Mouse (Mus musculus) limb, embryonic 15.5 days (tissue): ENCODE data around the gene Fa2h. TPM values are rescaled to one million over a fixed set of nuclear protein-coding genes. Genes with fewer than 3 reads are reported as not detected.

Source experiments
- ATAC-seq: fragments of 200-750 bp; cut with Nextera tagmentation; 2 replicates; pipeline ENCODE4 v1.8.0; 2017; ENCODE audit warnings: low read depth, moderate TSS enrichment; ENCODE audit not compliant: insufficient number of reproducible peaks, low FRiP score, low TSS enrichment
- H3K27ac ChIP-seq: fragments of 300-500 bp; sonication (generic); 2 replicates; pipeline ENCODE4 v1.5.1; 2015; ENCODE audit warnings: moderate library complexity, mild to moderate bottlenecking, inconsistent platforms
- H3K27me3 ChIP-seq: fragments of 300-500 bp; sonication (generic); 2 replicates; pipeline ENCODE4 v1.6.1; 2015; ENCODE audit warnings: inconsistent platforms
- H3K36me3 ChIP-seq: fragments of 300-500 bp; sonication (generic); 2 replicates; pipeline ENCODE4 v1.6.1; 2015; ENCODE audit warnings: inconsistent platforms
- H3K4me1 ChIP-seq: fragments of 300-500 bp; sonication (generic); 2 replicates; pipeline ENCODE4 v1.6.1; 2015; ENCODE audit warnings: inconsistent platforms
- H3K4me2 ChIP-seq: fragments of 300-500 bp; sonication (generic); 2 replicates; pipeline ENCODE4 v1.6.1; 2015; ENCODE audit warnings: mild to moderate bottlenecking, inconsistent platforms
- H3K4me3 ChIP-seq: fragments of 300-500 bp; sonication (generic); 2 replicates; pipeline ENCODE4 v1.5.1; 2015; ENCODE audit warnings: mild to moderate bottlenecking, inconsistent platforms
- H3K9ac ChIP-seq: fragments of 300-500 bp; sonication (generic); 2 replicates; pipeline ENCODE4 v1.6.1; 2015; ENCODE audit warnings: inconsistent platforms
- H3K9me3 ChIP-seq: fragments of 300-500 bp; sonication (generic); 2 replicates; pipeline ENCODE4 v1.6.1; 2016; ENCODE audit warnings: inconsistent platforms
- WGBS: fragments of 180-500 bp; shearing (Covaris S2); methylation state at CpG from one replicate; pipeline ENCODE4 v1.1.7; 2015; 5-methylcytosine and 5-hydroxymethylcytosine counted together
- polyA plus RNA-seq: library from polyadenylated mRNA; unstranded; fragments of >200 nt; fragmentation: Nextera tagmentation; extraction: Ambion mirVana; gene quantifications from 2 replicates; pipeline ENCODE4 v1.2.1, GENCODE M21; 2015

The Fa2h gene
- polyA plus RNA-seq = 0.12 TPM in 2 replicates

DNA sequence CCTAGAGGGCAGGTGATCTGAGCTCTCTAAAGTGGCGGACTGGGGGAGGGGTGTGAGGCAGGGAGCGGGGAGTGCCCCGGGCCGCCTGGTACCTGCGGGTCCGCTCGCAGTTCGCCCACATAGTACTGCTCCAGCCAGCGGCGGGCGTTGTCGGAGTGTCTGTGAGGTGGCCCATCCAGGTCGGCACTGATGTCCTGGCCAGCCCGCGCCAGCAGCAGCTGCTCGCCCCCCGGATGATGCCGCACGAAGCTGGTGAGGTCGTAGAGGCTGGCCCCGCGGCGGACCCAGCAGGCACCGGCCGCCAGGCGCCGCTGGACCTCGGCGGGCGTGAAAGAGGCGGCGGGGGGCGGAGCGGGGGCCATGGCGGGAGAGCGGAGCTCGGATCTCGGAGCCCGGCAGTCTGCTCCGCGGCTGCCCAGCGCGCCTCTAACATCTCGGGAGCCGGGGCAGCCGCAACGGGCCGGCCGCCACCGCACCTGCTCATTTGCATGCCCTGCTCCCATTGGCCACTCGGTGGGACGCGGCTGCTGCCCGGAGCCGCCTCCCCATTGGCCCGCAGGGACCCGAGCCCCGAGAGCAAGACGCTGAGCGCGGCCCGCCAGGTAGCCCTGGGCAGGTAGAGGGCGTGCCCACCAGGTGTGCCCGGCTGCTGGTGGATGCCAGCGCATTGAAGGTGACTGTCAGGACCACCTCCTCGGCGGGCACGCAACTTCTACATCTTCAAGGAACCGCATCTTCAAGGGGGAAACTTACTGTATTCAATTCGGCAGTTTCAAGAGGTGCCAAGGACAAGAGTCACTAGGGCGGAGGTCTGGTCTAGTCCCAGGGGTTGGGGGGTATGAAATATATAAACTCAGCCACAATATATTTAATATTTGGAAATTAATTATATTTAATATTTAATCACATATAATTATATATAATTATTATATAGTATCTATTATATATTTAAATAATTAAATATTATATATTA, at the start of gene Fa2h:
TSS of gene Fa2h (minus strand) at position 434 of the 973 bp plus-strand sequence.
- WGBS = 1% methylated on average over 71 of the region's 71 CpGs
- no peak within 1 kb of the TSS for H3K9ac ChIP-seq
- H3K27ac ChIP-seq = no peak within 1 kb of the TSS
- H3K9me3 ChIP-seq = no peaks in the 10 kb centered on the region
- H3K4me2 ChIP-seq = peak within 1 kb of the TSS; percentile 86
- no peaks in the 10 kb centered on the region for H3K36me3 ChIP-seq
- H3K27me3 ChIP-seq = peaks cover 60% of the 10 kb centered on the region
- peak within 1 kb of the TSS; percentile 45 for H3K4me3 ChIP-seq
- peaks cover 9% of the 10 kb centered on the region for H3K4me1 ChIP-seq
- ATAC-seq = peak; percentile 81

DNA sequence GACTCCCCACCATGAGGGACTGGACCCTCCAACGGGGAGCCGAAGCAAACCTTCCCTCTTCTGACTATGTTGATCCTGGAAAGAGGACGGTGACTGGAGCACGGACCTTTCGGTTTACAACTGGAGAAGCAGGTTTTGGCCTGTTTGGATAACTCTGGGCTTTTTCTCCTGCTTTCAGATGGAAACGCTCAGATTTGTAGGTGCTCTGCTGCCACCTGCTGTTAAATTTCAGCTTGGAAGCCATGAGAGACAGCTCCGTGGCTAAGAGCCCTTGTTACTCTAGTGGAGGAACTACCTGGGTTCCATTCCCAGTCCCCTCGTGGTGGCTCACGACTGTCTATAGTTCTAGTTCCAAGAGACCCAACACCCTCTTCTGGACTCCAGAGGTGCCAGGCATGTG, 45.6 kb upstream of the Fa2h start:
- no peak for ATAC-seq
- no peaks in the 10 kb centered on the region for H3K9me3 ChIP-seq
- WGBS = 11% methylated on average over 9 of the region's 9 CpGs
- H3K4me3 ChIP-seq = no peak overlapping the region
- H3K36me3 ChIP-seq = no peaks in the 10 kb centered on the region
- H3K4me1 ChIP-seq = no peaks in the 10 kb centered on the region
- H3K27me3 ChIP-seq = no peaks in the 10 kb centered on the region
- no peak overlapping the region for H3K4me2 ChIP-seq
- H3K27ac ChIP-seq = no peak overlapping the region
- no peak overlapping the region for H3K9ac ChIP-seq

DNA sequence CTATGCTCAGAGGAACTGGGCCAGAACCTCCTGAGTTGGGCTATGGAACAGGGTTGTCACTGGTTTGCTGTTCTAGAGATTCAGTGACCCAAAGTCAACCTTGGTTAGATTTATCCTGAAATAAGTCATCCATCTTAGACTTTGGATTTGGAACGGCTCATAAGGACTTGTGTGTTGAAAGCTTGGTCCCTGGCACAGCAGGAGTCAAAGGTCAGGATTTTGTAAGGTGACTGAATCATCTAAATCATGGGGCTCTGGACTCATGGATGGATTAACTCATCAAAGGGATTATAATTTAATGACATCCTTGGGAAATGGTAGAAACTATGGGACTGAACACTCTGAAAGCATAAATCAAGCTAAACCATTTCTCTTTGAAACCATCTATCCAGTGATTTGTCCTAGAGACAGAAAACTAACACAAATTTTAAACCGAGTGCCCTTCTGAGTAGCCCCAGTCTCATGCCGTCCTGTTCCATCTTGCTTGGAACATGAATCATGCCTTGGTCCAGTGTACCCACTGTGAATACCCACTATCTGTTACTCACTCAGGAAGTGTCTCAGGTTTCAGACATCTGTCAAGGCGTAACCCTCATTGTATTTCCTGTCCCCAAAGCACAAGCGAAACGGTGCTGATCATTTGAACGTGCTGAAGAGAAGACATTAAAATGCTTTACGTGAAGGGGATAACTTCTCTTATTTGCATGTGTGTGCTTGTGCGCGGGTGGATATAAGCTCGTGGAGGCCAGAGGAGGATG, 41.6 kb upstream of the Fa2h start:
- Histone ChIP-seq H3K36me3 (no peaks in the 10 kb centered on the region), H3K27me3 (no peaks in the 10 kb centered on the region), H3K9ac (no peak overlapping the region), H3K4me1 (no peaks in the 10 kb centered on the region), H3K4me3 (no peak overlapping the region), H3K27ac (no peak overlapping the region), H3K9me3 (no peaks in the 10 kb centered on the region), H3K4me2 (no peak overlapping the region)
- 47% methylated on average over 11 of the region's 11 CpGs for WGBS
- no peak for ATAC-seq

DNA sequence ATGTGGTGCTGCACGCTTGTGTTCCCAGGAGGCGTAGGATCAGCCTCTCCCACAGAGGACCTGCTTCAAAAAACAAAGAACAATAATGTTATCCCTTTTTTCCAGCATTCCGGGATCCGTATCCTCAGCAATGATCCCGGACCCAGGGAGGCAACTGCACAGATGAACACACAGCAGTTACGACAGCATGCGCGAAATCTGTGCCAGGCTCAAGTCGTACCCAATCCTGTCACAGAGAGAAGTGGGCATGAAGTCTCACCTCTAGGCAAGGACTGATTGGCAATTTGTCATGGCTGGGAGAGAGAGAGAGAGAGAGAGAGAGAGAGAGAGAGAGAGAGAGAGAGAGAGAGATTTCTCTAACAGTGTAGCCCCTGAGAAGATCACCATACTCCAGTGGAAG, 31.0 kb upstream of the Fa2h start:
- ATAC-seq = no peak
- no peak overlapping the region for H3K27ac ChIP-seq
- no peak overlapping the region for H3K4me3 ChIP-seq
- H3K27me3 ChIP-seq = no peaks in the 10 kb centered on the region
- 90% methylated on average over 9 of the region's 9 CpGs for WGBS
- H3K4me1 ChIP-seq = no peaks in the 10 kb centered on the region
- H3K9me3 ChIP-seq = no peaks in the 10 kb centered on the region
- H3K4me2 ChIP-seq = no peak overlapping the region
- no peak overlapping the region for H3K9ac ChIP-seq
- H3K36me3 ChIP-seq = no peaks in the 10 kb centered on the region

DNA sequence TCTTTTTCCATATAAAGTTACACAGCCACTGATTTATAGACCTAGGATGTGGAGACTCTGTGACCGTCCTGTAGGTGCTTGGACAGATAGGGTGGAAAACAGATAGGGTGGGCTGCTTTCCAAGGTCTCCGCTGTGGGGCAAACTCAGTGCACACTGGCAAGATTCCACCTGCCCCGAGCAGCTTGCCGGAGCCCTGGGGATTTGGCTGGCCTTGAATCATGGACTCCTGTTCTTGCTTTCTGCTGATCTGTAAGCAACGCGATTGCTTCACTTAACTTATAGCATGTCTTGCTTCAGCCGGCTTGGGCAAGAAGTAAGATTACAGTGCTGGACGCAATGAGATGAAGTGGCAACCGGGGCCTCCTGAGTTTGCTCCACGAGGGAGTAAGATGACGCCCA, 30.6 kb upstream of the Fa2h start:
- no peak for ATAC-seq

DNA sequence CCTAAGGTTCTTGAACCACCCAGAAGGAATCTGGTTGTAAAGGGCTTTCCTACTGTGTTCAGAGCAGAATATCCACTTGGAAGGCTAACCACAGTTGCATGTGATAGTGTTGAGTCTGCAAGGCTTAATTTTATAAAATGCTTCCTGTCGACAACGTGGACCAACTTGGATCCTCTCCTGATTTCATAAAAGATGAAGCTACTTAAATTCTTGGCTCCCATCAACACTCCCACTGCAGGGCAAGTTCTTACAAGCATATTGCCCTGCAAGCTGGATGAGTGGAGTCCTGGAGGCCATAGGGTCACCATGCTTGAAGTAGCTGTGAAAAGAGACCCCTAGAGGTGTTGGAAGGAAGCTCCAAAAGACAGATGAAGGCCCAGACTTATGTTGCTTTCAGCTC, 29.0 kb upstream of the Fa2h start:
- WGBS = 47% methylated on average over 2 of the region's 2 CpGs
- Histone ChIP-seq H3K4me1 (no peaks in the 10 kb centered on the region), H3K4me3 (no peak overlapping the region), H3K9ac (no peak overlapping the region), H3K9me3 (no peaks in the 10 kb centered on the region), H3K36me3 (no peaks in the 10 kb centered on the region), H3K27me3 (no peaks in the 10 kb centered on the region), H3K4me2 (no peak overlapping the region), H3K27ac (no peak overlapping the region)
- ATAC-seq = no peak

More for the DNA sequence above, 30.6 kb upstream of the Fa2h start:
- Histone ChIP-seq H3K36me3 (no peaks in the 10 kb centered on the region), H3K9me3 (no peaks in the 10 kb centered on the region), H3K27ac (no peak overlapping the region), H3K27me3 (no peaks in the 10 kb centered on the region), H3K9ac (no peak overlapping the region), H3K4me3 (no peak overlapping the region), H3K4me2 (no peak overlapping the region), H3K4me1 (no peaks in the 10 kb centered on the region)
- 66% methylated on average over 11 of the region's 11 CpGs for WGBS

DNA sequence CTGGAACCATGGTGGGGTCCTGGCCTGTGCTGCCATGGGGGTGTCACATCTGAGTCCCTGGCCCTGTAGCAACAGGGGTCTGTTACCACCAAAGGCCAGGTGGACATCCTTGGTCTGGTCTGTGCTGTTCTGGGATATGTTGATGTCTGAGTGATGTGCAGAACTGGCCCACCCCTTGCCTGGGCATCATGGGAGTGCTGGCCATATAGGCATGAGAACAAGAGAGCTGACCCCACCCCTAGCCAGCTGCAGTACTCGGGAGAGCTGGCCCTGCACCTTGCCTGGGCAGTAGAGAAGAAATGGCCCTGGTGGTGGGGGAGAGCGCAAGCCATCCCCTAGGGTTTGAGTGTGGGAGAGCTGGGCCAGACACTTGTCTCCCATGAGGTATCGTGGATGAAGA, 25.5 kb upstream of the Fa2h start:
- H3K27ac ChIP-seq = no peak overlapping the region
- no peaks in the 10 kb centered on the region for H3K9me3 ChIP-seq
- no peaks in the 10 kb centered on the region for H3K36me3 ChIP-seq
- no peaks in the 10 kb centered on the region for H3K27me3 ChIP-seq
- no peak overlapping the region for H3K4me3 ChIP-seq
- 71% methylated on average over 3 of the region's 3 CpGs for WGBS
- H3K4me2 ChIP-seq = no peak overlapping the region
- no peaks in the 10 kb centered on the region for H3K4me1 ChIP-seq
- ATAC-seq = 0 out of 2 replicates have a peak, but pooled peaks have one; percentile 19
- H3K9ac ChIP-seq = no peak overlapping the region

DNA sequence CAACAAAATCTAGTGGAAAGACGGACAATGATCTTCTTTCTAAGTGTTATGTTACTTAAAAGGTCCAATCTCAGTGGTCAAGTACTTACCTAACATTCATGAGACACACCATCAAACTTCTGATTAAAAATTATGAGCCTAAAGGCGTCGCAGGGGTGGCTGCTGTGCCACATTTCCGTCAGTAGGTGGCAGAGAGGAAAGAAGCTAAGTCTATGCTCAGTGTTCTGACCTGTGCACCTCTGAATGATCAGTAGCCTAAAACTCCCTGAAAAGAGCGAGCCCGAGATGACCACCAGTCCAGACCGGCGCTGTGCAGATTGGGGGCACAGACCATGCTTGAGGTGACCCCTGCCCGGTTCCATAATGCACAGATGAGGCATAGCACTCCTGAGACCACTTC, 25.0 kb upstream of the Fa2h start:
- H3K9me3 ChIP-seq = no peaks in the 10 kb centered on the region
- no peaks in the 10 kb centered on the region for H3K27me3 ChIP-seq
- WGBS = 34% methylated on average over 9 of the region's 9 CpGs
- ATAC-seq = no peak
- no peak overlapping the region for H3K27ac ChIP-seq
- H3K9ac ChIP-seq = no peak overlapping the region
- no peak overlapping the region for H3K4me3 ChIP-seq
- no peaks in the 10 kb centered on the region for H3K4me1 ChIP-seq
- H3K36me3 ChIP-seq = no peaks in the 10 kb centered on the region
- no peak overlapping the region for H3K4me2 ChIP-seq

DNA sequence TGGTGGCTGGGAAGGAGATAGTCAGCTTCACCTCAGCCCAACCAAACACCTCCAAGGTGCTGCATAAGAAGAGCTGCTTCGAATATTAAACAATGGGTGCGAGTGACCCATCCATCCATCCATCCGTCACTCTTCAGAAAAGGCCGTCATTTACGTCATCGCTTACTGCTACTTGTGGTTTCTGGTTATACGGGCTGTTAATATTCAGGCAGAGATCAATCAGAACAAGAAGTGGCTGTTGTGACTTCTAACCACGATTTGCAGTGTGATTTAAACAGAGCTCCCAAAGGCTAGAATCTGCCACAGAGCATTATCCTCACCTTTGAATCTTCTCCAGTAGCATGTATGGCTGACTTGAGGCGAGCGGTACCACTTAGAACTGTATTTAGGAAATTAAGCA, 23.6 kb upstream of the Fa2h start:
- no peak overlapping the region for H3K9ac ChIP-seq
- H3K4me1 ChIP-seq = no peaks in the 10 kb centered on the region
- no peaks in the 10 kb centered on the region for H3K36me3 ChIP-seq
- no peak overlapping the region for H3K4me2 ChIP-seq
- no peaks in the 10 kb centered on the region for H3K27me3 ChIP-seq
- ATAC-seq = no peak
- H3K9me3 ChIP-seq = no peaks in the 10 kb centered on the region
- no peak overlapping the region for H3K4me3 ChIP-seq
- no peak overlapping the region for H3K27ac ChIP-seq
- WGBS = 75% methylated on average over 10 of the region's 10 CpGs

DNA sequence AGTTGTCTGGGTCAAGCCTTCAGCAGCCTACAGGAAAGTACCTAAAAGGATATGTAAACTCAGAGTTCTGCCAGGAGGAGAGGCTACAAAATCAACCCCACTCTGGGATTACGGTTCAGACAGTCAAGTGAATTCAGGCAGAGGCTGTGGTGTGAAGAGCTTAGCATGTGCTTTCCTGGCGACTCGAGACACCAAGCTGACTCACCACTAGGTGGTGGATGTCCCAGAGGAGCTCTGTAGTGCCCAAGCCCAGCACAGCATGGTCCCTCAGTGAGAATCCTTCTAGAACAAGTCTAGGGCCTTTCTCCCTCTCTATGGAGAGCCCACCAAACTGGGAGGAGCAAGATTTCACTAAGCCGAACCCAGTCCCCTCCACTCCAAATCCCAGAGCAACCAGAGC, 9.8 kb upstream of the Fa2h start:
- H3K9ac ChIP-seq = no peak overlapping the region
- no peak for ATAC-seq
- WGBS = 56% methylated on average over 4 of the region's 4 CpGs
- no peak overlapping the region for H3K4me3 ChIP-seq
- H3K27ac ChIP-seq = no peak overlapping the region
- no peak overlapping the region for H3K4me2 ChIP-seq
- no peaks in the 10 kb centered on the region for H3K27me3 ChIP-seq
- H3K4me1 ChIP-seq = no peaks in the 10 kb centered on the region
- H3K9me3 ChIP-seq = no peaks in the 10 kb centered on the region
- H3K36me3 ChIP-seq = no peaks in the 10 kb centered on the region

DNA sequence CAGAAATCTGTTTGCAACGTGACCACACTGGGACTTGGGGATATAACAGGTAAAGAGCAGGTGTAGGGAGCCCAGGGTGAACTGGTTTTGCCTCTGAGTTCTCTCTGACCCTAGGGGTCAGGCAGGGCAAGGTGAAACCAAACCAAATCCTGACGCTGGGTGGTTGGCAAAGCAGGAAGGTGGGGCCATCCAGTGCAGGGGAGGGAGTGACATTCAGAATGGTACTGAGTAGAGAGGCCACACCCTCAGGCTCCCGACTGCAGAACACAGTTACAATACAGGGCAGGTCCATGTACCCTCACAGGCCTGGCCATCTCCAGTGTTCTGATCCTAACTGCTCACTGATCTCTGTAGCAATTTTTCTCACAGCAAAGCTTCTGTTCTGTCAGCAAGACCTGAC, 2.4 kb downstream of the Fa2h start:
- no peak overlapping the region for H3K27ac ChIP-seq
- H3K4me3 ChIP-seq = no peak overlapping the region
- no peak for ATAC-seq
- H3K9ac ChIP-seq = no peak overlapping the region
- 28% methylated on average over 3 of the region's 3 CpGs for WGBS
- H3K4me2 ChIP-seq = no peak overlapping the region
- H3K4me1 ChIP-seq = peaks cover 9% of the 10 kb centered on the region
- no peaks in the 10 kb centered on the region for H3K36me3 ChIP-seq
- H3K27me3 ChIP-seq = peaks cover 66% of the 10 kb centered on the region
- no peaks in the 10 kb centered on the region for H3K9me3 ChIP-seq

DNA sequence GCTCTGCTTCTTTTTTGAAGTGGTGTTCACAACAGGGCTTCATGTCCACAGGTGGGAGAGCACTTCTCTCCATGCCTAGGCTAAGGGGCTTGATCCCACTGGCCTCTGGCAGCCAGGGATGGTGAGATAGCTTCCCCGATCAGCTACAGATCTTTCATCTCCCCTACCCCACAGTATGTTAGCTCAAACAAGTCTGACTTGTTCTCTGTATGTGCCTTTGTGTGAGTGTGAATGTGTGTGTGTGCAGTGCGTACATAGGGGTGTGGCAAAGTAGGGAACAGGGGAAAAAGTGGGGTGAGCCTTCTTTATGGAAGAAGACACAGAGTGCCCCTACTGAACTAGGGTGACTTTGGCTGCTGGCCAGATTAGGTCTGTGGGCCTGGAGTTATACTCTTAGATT, 2.8 kb downstream of the Fa2h start:
- 72% methylated on average over 2 of the region's 2 CpGs for WGBS
- Histone ChIP-seq H3K4me2 (no peak overlapping the region), H3K9me3 (no peaks in the 10 kb centered on the region), H3K27ac (no peak overlapping the region), H3K36me3 (no peaks in the 10 kb centered on the region), H3K4me1 (peaks cover 9% of the 10 kb centered on the region), H3K9ac (no peak overlapping the region), H3K27me3 (peaks cover 63% of the 10 kb centered on the region), H3K4me3 (no peak overlapping the region)
- ATAC-seq = no peak
